Mouse (Mus musculus) stomach, embryonic 15.5 days (tissue): ENCODE results near the gene Dydc1. TPM values are rescaled to one million over a fixed set of nuclear protein-coding genes. Genes with fewer than 3 reads are reported as not detected.

Source experiments
- ATAC-seq: fragments of 200-750 bp; cut with Nextera tagmentation; 2 replicates; pipeline ENCODE4 v1.8.0; 2017; ENCODE audit warnings: low read depth, moderate number of reproducible peaks, moderate TSS enrichment; ENCODE audit not compliant: insufficient read depth, low FRiP score
- H3K27ac ChIP-seq: fragments of 300-500 bp; sonication (generic); 2 replicates; pipeline ENCODE4 v1.5.1; 2015; ENCODE audit warnings: mild to moderate bottlenecking, inconsistent platforms
- H3K27me3 ChIP-seq: fragments of 300-500 bp; sonication (generic); replicated peaks from 2 replicates; pipeline ENCODE4 v1.6.1; 2015; ENCODE audit warnings: inconsistent platforms
- H3K36me3 ChIP-seq: fragments of 300-500 bp; sonication (generic); 2 replicates; pipeline ENCODE4 v1.6.1; 2015; ENCODE audit warnings: inconsistent platforms
- H3K4me1 ChIP-seq: fragments of 300-500 bp; sonication (generic); 2 replicates; pipeline ENCODE4 v1.6.1; 2015; ENCODE audit warnings: inconsistent platforms
- H3K4me2 ChIP-seq: fragments of 300-500 bp; sonication (generic); 2 replicates; pipeline ENCODE4 v1.6.1; 2015; ENCODE audit warnings: mild to moderate bottlenecking, inconsistent platforms
- H3K4me3 ChIP-seq: fragments of 300-500 bp; sonication (generic); replicated peaks from 2 replicates; pipeline ENCODE4 v1.5.1; 2015; ENCODE audit warnings: inconsistent platforms
- H3K9ac ChIP-seq: fragments of 300-500 bp; sonication (generic); 2 replicates; pipeline ENCODE4 v1.6.1; 2015; ENCODE audit warnings: inconsistent platforms
- H3K9me3 ChIP-seq: fragments of 300-500 bp; sonication (generic); 2 replicates; pipeline ENCODE4 v1.6.1; 2016; ENCODE audit warnings: inconsistent platforms
- WGBS: fragments of 180-500 bp; shearing (Covaris S2); methylation state at CpG from one replicate; pipeline ENCODE4 v1.1.7; 2015; 5-methylcytosine and 5-hydroxymethylcytosine counted together
- polyA plus RNA-seq: library from polyadenylated mRNA; unstranded; fragments of >200 nt; fragmentation: Nextera tagmentation; extraction: Ambion mirVana; gene quantifications from 2 replicates; pipeline ENCODE4 v1.2.1, GENCODE M21; 2015

The Dydc1 gene
- polyA plus RNA-seq, 1 experiment from 2014 or later, result not detected

GRCm38 (mm10) chr14:41102269-41102668 lies 29.6 kb downstream of the Dydc1 start:
- 64% methylated on average over 2 of the region's 2 CpGs for WGBS
- H3K4me3 ChIP-seq, result no peak overlapping the region
- H3K36me3 ChIP-seq, result no peaks in the 10 kb centered on the region
- H3K27ac ChIP-seq, result no peak overlapping the region
- no peaks in the 10 kb centered on the region for H3K9me3 ChIP-seq
- no peak overlapping the region for H3K4me2 ChIP-seq
- ATAC-seq, result no peak
- no peaks in the 10 kb centered on the region for H3K27me3 ChIP-seq
- H3K4me1 ChIP-seq, result no peaks in the 10 kb centered on the region
- H3K9ac ChIP-seq, result no peak overlapping the region

DNA sequence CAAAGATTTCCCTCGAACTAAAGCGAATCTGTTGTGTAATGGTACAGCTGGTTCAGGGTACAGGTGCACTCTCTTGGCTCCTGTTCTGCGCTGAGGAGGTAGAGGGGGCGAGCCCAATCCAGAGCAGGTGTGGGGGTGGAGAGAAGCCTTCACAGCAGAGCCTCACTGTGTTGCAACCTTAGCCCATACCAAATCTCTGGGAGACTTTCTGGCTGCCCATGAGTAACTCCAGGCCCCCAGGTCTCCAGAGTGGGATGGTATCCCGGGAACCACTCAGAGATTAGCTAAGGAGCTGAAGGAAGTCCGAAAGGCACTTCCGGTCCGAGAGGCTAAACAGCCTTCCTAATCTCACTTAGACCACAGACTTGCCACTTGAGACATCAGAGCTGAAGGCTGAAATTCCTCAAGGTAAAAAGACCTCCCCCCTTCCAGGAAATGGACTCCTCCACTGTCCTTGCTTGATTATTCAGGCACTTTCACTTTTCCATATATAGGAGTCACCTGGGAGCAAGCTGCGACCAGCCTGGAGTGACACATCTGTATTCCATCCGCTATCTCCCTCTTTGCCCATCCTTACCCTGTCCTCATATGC lies 32.2 kb downstream of the Dydc1 start, which contains the start of gene Mat1a:
TSS of gene Mat1a (plus strand) at position 183 of the 592 bp plus-strand sequence.
- H3K4me2 ChIP-seq, result 0 out of 2 replicates have a peak within 1 kb of the TSS, but pooled peaks have one; percentile 19
- H3K9me3 ChIP-seq, result no peaks in the 10 kb centered on the region
- no peak within 1 kb of the TSS for H3K27ac ChIP-seq
- no peaks in the 10 kb centered on the region for H3K4me1 ChIP-seq
- peak; percentile 83; the same call in 1 of the 2 replicates for ATAC-seq
- 62% methylated on average over 10 of the region's 10 CpGs for WGBS
- no peak within 1 kb of the TSS for H3K9ac ChIP-seq
- no peaks in the 10 kb centered on the region for H3K27me3 ChIP-seq
- no peaks in the 10 kb centered on the region for H3K36me3 ChIP-seq
- H3K4me3 ChIP-seq, result no peak within 1 kb of the TSS

- no peak for ATAC-seq
- Histone ChIP-seq H3K4me3 (no peak overlapping the region), H3K4me1 (no peaks in the 10 kb centered on the region), H3K9me3 (no peaks in the 10 kb centered on the region), H3K36me3 (no peaks in the 10 kb centered on the region), H3K27me3 (no peaks in the 10 kb centered on the region), H3K4me2 (no peak overlapping the region), H3K9ac (no peak overlapping the region), H3K27ac (no peak overlapping the region)
- 72% methylated on average over 7 of the region's 7 CpGs for WGBS
Measured at GRCm38 (mm10) chr14:41111031-41111668, 38.4 kb downstream of the Dydc1 start.

DNA sequence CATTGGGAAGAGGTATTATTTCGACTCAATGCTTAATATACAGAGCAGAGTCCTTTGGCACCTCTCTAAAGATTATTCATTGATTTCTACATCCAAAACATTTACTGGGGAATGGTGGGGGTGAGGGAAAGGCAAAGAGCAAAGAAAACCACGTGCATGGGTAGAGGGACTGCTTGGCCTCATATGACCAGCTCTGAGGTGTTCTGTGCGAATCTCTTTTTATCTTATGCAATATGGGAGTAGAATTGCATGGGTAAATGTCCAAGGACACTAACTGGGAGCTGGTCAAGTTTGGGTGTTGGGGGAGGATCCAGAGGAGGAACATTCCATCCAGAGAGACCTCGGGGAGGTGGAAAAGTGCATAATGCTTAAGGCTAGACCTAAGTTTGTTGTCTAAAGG lies 40.2 kb downstream of the Dydc1 start:
- no peak overlapping the region for H3K27ac ChIP-seq
- WGBS, result 74% methylated on average over 4 of the region's 4 CpGs
- no peaks in the 10 kb centered on the region for H3K4me1 ChIP-seq
- no peak overlapping the region for H3K9ac ChIP-seq
- no peaks in the 10 kb centered on the region for H3K9me3 ChIP-seq
- no peak for ATAC-seq
- no peaks in the 10 kb centered on the region for H3K36me3 ChIP-seq
- no peak overlapping the region for H3K4me2 ChIP-seq
- H3K4me3 ChIP-seq, result no peak overlapping the region
- no peaks in the 10 kb centered on the region for H3K27me3 ChIP-seq

DNA sequence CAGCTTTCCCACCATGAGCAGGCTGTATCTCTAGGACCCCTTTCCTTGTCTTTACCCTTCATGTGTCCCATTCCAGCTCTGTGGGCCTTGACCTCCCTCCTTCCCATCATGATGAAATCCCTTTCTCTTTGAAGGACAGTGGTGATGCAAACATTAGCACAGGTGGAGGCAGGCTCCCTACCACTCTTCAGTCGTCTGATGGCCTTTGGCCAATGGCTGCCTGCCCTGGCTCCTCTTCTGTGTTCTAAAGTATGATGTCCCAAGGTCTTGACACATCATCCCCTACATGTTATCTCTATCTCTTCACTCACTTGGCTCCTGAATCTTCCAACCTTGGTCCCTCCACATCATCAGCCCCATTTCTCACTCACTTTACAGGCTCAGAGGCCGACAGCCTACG lies 43.6 kb downstream of the Dydc1 start:
- Histone ChIP-seq H3K9ac (no peak overlapping the region), H3K4me3 (no peak overlapping the region), H3K9me3 (no peaks in the 10 kb centered on the region), H3K4me1 (no peaks in the 10 kb centered on the region), H3K36me3 (no peaks in the 10 kb centered on the region), H3K27ac (no peak overlapping the region), H3K4me2 (no peak overlapping the region), H3K27me3 (no peaks in the 10 kb centered on the region)
- no peak for ATAC-seq
- WGBS, result 74% methylated on average over 3 of the region's 3 CpGs

DNA sequence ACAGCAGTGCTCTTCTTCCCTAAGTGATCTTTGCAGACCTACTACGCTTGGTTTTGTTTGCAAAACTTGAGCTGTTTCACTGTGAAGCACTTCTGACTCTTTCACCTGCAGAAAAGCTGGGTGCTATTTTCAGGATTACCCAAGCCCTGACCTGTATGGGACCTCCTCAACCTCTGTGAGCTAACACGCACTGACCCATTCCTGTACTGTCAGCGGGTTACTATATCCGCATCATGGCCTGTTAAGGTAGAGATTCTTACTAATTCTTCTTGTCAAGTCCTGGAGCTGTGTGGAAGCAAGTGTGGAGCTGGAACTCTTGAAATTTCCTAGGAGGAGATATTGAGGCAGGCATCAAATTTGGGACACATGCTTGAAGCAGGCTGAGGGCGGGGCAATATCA lies 52.0 kb downstream of the Dydc1 start:
- Histone ChIP-seq H3K36me3 (no peaks in the 10 kb centered on the region), H3K27ac (no peak overlapping the region), H3K9ac (no peak overlapping the region), H3K4me3 (no peak overlapping the region), H3K27me3 (no peaks in the 10 kb centered on the region), H3K4me2 (no peak overlapping the region), H3K4me1 (no peaks in the 10 kb centered on the region), H3K9me3 (no peaks in the 10 kb centered on the region)
- no peak for ATAC-seq
- WGBS, result 82% methylated on average over 5 of the region's 5 CpGs

DNA sequence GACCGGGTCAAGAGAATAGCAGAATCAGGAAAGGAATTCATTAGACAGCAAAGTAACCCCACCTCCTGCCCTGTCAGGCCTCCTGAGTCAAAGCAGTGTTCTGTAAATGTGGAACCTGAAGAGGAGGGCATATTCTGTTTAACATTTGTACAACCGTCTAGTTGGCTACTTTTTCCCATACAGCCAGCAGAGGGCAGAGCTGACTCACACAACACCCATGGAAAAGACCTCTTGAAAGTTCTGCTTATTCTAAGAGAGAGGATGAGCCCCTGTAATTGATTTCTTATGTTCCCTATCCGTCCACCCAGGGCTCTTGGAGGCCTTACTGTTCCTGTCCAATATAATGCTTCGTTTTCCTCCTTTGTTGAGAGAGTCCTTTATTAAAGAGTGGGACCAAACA lies 55.3 kb downstream of the Dydc1 start:
- H3K27ac ChIP-seq, result no peak overlapping the region
- WGBS, result 20% methylated on average over 4 of the region's 4 CpGs
- H3K27me3 ChIP-seq, result no peaks in the 10 kb centered on the region
- H3K9me3 ChIP-seq, result no peaks in the 10 kb centered on the region
- ATAC-seq, result no peak
- no peaks in the 10 kb centered on the region for H3K4me1 ChIP-seq
- no peak overlapping the region for H3K9ac ChIP-seq
- no peak overlapping the region for H3K4me2 ChIP-seq
- H3K36me3 ChIP-seq, result no peaks in the 10 kb centered on the region
- no peak overlapping the region for H3K4me3 ChIP-seq

DNA sequence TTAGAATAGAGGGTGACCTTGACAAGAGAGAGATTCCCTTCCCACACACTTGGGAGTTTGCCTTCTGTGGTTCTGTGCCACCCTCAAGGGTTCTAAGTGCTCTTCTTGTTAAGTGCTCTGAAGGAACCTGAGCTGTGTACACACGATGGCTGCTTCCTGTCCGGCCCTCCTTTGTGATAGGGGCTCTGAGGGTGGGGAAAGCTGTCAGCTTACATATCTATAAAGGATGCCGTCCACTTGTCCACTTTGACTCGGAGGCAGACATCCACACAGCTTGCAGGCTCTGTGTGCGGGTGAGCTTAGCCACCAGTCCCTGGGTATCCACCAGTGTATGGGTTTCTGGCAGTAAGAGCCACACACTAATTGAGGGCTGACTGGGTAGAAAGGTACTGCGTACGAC lies 58.8 kb downstream of the Dydc1 start, which contains the start of gene Sftpa1:
TSS of gene Sftpa1 (plus strand) at position 243 of the 400 bp plus-strand sequence.
- H3K27ac ChIP-seq, result no peak within 1 kb of the TSS
- H3K4me1 ChIP-seq, result no peaks in the 10 kb centered on the region
- ATAC-seq, result no peak
- no peaks in the 10 kb centered on the region for H3K27me3 ChIP-seq
- H3K9ac ChIP-seq, result no peak within 1 kb of the TSS
- no peak within 1 kb of the TSS for H3K4me3 ChIP-seq
- no peaks in the 10 kb centered on the region for H3K9me3 ChIP-seq
- no peak within 1 kb of the TSS for H3K4me2 ChIP-seq
- H3K36me3 ChIP-seq, result no peaks in the 10 kb centered on the region
- 65% methylated on average over 7 of the region's 7 CpGs for WGBS

DNA sequence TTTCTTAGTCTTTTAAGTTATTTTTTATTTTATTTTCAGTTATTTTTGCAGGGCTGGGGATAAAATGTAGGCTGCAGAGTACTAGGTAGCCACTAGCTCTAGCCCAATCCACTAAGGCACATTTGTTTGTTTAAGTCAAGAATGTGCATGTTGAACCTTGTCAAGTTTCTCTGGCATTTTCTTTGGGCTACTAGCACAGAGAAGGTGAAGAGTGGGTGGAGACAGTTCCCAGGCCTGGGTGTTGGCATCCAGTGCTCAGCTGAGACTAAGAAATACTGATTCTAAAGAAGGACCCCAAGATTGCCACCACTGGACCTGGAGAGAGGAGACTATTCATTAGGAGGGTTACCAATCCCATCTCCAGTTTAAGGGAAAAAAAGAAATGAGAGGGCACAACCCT lies 64.3 kb downstream of the Dydc1 start:
- Histone ChIP-seq H3K9ac (no peak overlapping the region), H3K9me3 (no peaks in the 10 kb centered on the region), H3K27me3 (no peaks in the 10 kb centered on the region), H3K4me1 (no peaks in the 10 kb centered on the region), H3K27ac (no peak overlapping the region), H3K36me3 (no peaks in the 10 kb centered on the region), H3K4me3 (no peak overlapping the region), H3K4me2 (no peak overlapping the region)
- no peak for ATAC-seq

DNA sequence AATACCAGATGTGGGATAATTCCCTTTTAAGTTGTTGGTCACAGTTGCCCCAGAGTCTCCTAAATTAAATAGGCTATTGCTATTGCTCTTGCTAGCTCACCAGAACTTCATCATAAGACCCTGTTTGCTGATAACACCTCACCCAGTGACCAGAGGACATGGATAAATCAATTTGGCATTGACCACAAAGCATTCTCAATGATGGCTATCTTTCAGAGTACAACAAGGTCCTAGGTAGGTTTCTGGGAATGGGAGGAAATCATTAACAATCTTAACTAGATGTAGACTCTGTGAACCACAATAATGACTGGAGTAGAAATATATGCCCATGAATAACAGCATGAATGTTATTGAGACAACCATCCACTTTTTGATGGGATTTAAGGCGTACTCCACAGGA lies 68.0 kb downstream of the Dydc1 start:
- ATAC-seq, result no peak
- WGBS, result 90% methylated on average over 1 of the region's 1 CpGs
- H3K4me1 ChIP-seq, result no peaks in the 10 kb centered on the region
- H3K36me3 ChIP-seq, result no peaks in the 10 kb centered on the region
- H3K9me3 ChIP-seq, result no peaks in the 10 kb centered on the region
- no peak overlapping the region for H3K4me2 ChIP-seq
- H3K27me3 ChIP-seq, result no peaks in the 10 kb centered on the region
- no peak overlapping the region for H3K4me3 ChIP-seq
- no peak overlapping the region for H3K9ac ChIP-seq
- H3K27ac ChIP-seq, result no peak overlapping the region
